ENCODE assay signal across 29 mouse cellular contexts in genomic region chr13:104069216-104069615, GRCm38 (mm10). TPM values are rescaled to one million over a fixed set of nuclear protein-coding genes. Genes with fewer than 3 reads are reported as not detected.
A peak's percentile ranks its signal among the peaks of the same experiment; 100 is the strongest.
DNase-seq lines count a peak whose midpoint lies in the region; ATAC-seq and TF ChIP-seq lines count a peak whose summit lies in the region.
"Had no signal": no experiment of that assay in that cellular context is flagged by ENCODE, and none has a peak within 500 bp of the region (broad histone marks: within the 10 kb centered on the region; RNA-seq: fewer than 3 reads in every experiment).

No protein-coding gene starts in this region.

- TF ChIP-seq POLR2A in lung, adult 2 months (IDR thresholded peaks at IDR 0.05; ENCODE audit: borderline replicate concordance, extremely low read depth, low read depth, low read length), result no peak

- TF ChIP-seq CTCF in lung, adult 2 months (IDR thresholded peaks at IDR 0.05; ENCODE audit: insufficient read depth, low read length), result no peak
- TF ChIP-seq CTCF in hindbrain, postnatal 0 days (IDR thresholded peaks at IDR 0.05; ENCODE audit: low read depth), result no peak

- H3K27ac ChIP-seq in lung, embryonic 16.5 days (ENCODE audit: low read length), result no peak overlapping the region
- H3K27ac ChIP-seq in hindbrain, postnatal 0 days, result no peak overlapping the region
- H3K27ac ChIP-seq: embryonic facial prominence, embryonic 12.5 days; hindbrain, embryonic 13.5 days; limb, embryonic 10.5 days; limb, embryonic 15.5 days; liver, embryonic 13.5 days; lung, embryonic 15.5 days; midbrain, embryonic 13.5 days; neural tube, embryonic 15.5 days had no signal

- peaks cover 2% of the 10 kb centered on the region; the same call in 1 of the 2 replicates for H3K4me1 ChIP-seq in lung, embryonic 16.5 days (replicated peaks; ENCODE audit: control insufficient read depth, insufficient read depth, low read length)
- H3K4me1 ChIP-seq in lung, adult 2 months (ENCODE audit: control insufficient read depth, insufficient read depth, low read length), result peaks cover 14% of the 10 kb centered on the region
- no peaks in the 10 kb centered on the region for H3K4me1 ChIP-seq in hindbrain, postnatal 0 days (ENCODE audit: insufficient read depth, low read length)
- H3K4me1 ChIP-seq: embryonic facial prominence, embryonic 12.5 days; hindbrain, embryonic 13.5 days; limb, embryonic 15.5 days; midbrain, embryonic 13.5 days; neural tube, embryonic 15.5 days had no signal

- H3K4me3 ChIP-seq in lung, embryonic 16.5 days (ENCODE audit: low read length), result no peak overlapping the region
- no peak overlapping the region for H3K4me3 ChIP-seq in lung, adult 2 months (replicated peaks; ENCODE audit: extremely low read depth, low read depth, low read length)
- no peak overlapping the region for H3K4me3 ChIP-seq in hindbrain, postnatal 0 days (ENCODE audit: low read length)
- H3K4me3 ChIP-seq: embryonic facial prominence, embryonic 12.5 days; hindbrain, embryonic 13.5 days; limb, embryonic 10.5 days; limb, embryonic 15.5 days; liver, embryonic 13.5 days; lung, embryonic 15.5 days; midbrain, embryonic 13.5 days; neural tube, embryonic 15.5 days had no signal

- no peaks in the 10 kb centered on the region for H3K27me3 ChIP-seq in lung, embryonic 16.5 days (ENCODE audit: control insufficient read depth, insufficient read depth, low read depth, low read length)
- H3K27me3 ChIP-seq in hindbrain, postnatal 0 days (ENCODE audit: insufficient read depth, low read length), result no peaks in the 10 kb centered on the region
- H3K27me3 ChIP-seq: embryonic facial prominence, embryonic 12.5 days; hindbrain, embryonic 13.5 days; limb, embryonic 15.5 days; liver, embryonic 13.5 days; lung, embryonic 15.5 days; midbrain, embryonic 13.5 days; neural tube, embryonic 15.5 days had no signal

- H3K9ac ChIP-seq in lung, embryonic 16.5 days (ENCODE audit: low read length), result no peak overlapping the region
- H3K9ac ChIP-seq in hindbrain, postnatal 0 days (replicated peaks; ENCODE audit: low read length), result no peak overlapping the region
- H3K9ac ChIP-seq: embryonic facial prominence, embryonic 12.5 days; hindbrain, embryonic 13.5 days; limb, embryonic 15.5 days; liver, embryonic 13.5 days; lung, embryonic 15.5 days; midbrain, embryonic 13.5 days; neural tube, embryonic 15.5 days had no signal

- H3K9me3 ChIP-seq in lung, embryonic 16.5 days (ENCODE audit: control insufficient read depth, low read length), result no peaks in the 10 kb centered on the region
- no peaks in the 10 kb centered on the region for H3K9me3 ChIP-seq in hindbrain, postnatal 0 days (ENCODE audit: low read length)
- H3K9me3 ChIP-seq: embryonic facial prominence, embryonic 12.5 days; hindbrain, embryonic 13.5 days; limb, embryonic 10.5 days; limb, embryonic 15.5 days; liver, embryonic 13.5 days; lung, embryonic 15.5 days; midbrain, embryonic 13.5 days; neural tube, embryonic 15.5 days had no signal

- H3K36me3 ChIP-seq in lung, embryonic 16.5 days (ENCODE audit: control insufficient read depth, insufficient read depth, low read length), result peaks cover 3% of the 10 kb centered on the region
- H3K36me3 ChIP-seq in hindbrain, postnatal 0 days (ENCODE audit: insufficient read depth, low read length), result peaks cover 40% of the 10 kb centered on the region
- H3K36me3 ChIP-seq: limb, embryonic 15.5 days; lung, embryonic 15.5 days had no signal

- WGBS in lung, embryonic 16.5 days, result 70% methylated on average over 11 of the region's 11 CpGs
- 50% methylated on average over 11 of the region's 11 CpGs for WGBS in lung, adult 2 months
- 68% methylated on average over 11 of the region's 11 CpGs for WGBS in hindbrain, postnatal 0 days

- H3K4me2 ChIP-seq in lung, embryonic 16.5 days (ENCODE audit: low read depth, low read length), result no peak overlapping the region
- H3K4me2 ChIP-seq in hindbrain, postnatal 0 days (ENCODE audit: low read depth, low read length), result no peak overlapping the region
- H3K4me2 ChIP-seq: embryonic facial prominence, embryonic 12.5 days; heart, embryonic 11.5 days; hindbrain, embryonic 13.5 days; limb, embryonic 15.5 days; liver, embryonic 13.5 days; lung, embryonic 15.5 days; midbrain, embryonic 13.5 days; neural tube, embryonic 15.5 days had no signal

- ATAC-seq in lung, embryonic 16.5 days (ENCODE audit: low read depth), result 0 out of 2 replicates have a peak, but pooled peaks have one; percentile 43
- no peak for ATAC-seq in hindbrain, postnatal 0 days
- ATAC-seq: CD4-positive, CD25-positive, alpha-beta regulatory T cell, adult 4 months; forebrain, embryonic 14.5 days; intestine, postnatal 0 days; midbrain, embryonic 13.5 days had no signal

- intact Hi-C loops in heart, postnatal 36 days (cut with DNase I), result no loop called here

- DNase-seq in heart, adult 11 months, result peak; percentile 64
- DNase-seq in heart, postnatal 36 days, result no peak
- no peak for DNase-seq in lung, adult 2 months
- peak; percentile 56 for DNase-seq in adrenal gland, postnatal 10 days
- peak; percentile 34 to 66 for DNase-seq in adrenal gland, postnatal 36 days
- no peak for DNase-seq in hindbrain, postnatal 0 days (ENCODE audit: low spot score)
- DNase-seq: cerebellum, adult 8-10 months; embryo, embryonic 11 days; gastrocnemius, postnatal 25 days; heart, adult 18-20 months; heart, postnatal 4 days; kidney, postnatal 36 days; liver, embryonic 13.5 days; right cerebral cortex, postnatal 25 days; spleen, adult 18-20 months; thymus, postnatal 14 days had no signal

RNA-seq across cellular contexts. Expression of gene Nln, which starts 40.2 kb away (rescaled TPM):
- total RNA-seq in heart, postnatal 36 days (2021), result 10 to 100 TPM; 10.6 to 14.8 TPM
- 18.1 and 22.1 TPM in 2 replicates for polyA plus RNA-seq in lung, embryonic 16.5 days (2015; fragmentation: Nextera tagmentation; extraction: Ambion mirVana)
- 7.7 and 12.4 TPM in 2 replicates for polyA plus RNA-seq in lung, adult 2 months (2012; rRNA removed)
- total RNA-seq in adrenal gland, postnatal 10 days (2021), result 10 to 100 TPM; 27.2 to 28.4 TPM
- total RNA-seq in adrenal gland, postnatal 36 days (2021), result 10 to 100 TPM; 20.0 to 21.0 TPM
- total RNA-seq in hindbrain, postnatal 0 days (2014; rRNA removed), result 67.3 and 71.6 TPM in 2 replicates
- 52.9 and 53.7 TPM in 2 replicates for polyA plus RNA-seq in hindbrain, postnatal 0 days (2015; fragmentation: Nextera tagmentation; extraction: Ambion mirVana)

RNA-seq across cellular contexts. Expression of gene Sgtb, which starts 40.3 kb away (rescaled TPM):
- total RNA-seq in heart, postnatal 36 days (2021), result 1 to 10 TPM in 1 of 2 experiments, under 1 TPM in 1; 0.97 to 1.5 TPM
- polyA plus RNA-seq in lung, embryonic 16.5 days (2015; fragmentation: Nextera tagmentation; extraction: Ambion mirVana), result 5.7 and 6.3 TPM in 2 replicates
- 2.1 and 2.5 TPM in 2 replicates for polyA plus RNA-seq in lung, adult 2 months (2012; rRNA removed)
- 1 to 10 TPM; 5.2 to 7.6 TPM for total RNA-seq in adrenal gland, postnatal 10 days (2021)
- total RNA-seq in adrenal gland, postnatal 36 days (2021), result 10 to 100 TPM in 1 of 2 experiments, 1 to 10 TPM in 1; 5.3 to 20.0 TPM
- total RNA-seq in hindbrain, postnatal 0 days (2014; rRNA removed), result 26.8 and 36.7 TPM in 2 replicates
- 24.3 and 24.9 TPM in 2 replicates for polyA plus RNA-seq in hindbrain, postnatal 0 days (2015; fragmentation: Nextera tagmentation; extraction: Ambion mirVana)
- total RNA-seq: megakaryocyte-erythroid progenitor cell, adult 5-6 weeks had no signal

Comparison
In these comparisons a context has a peak if more than half of its experiments do, and no peak if none do; other contexts are left out.
1. DNase-seq: peak in heart, adult 11 months (single experiment), adrenal gland, postnatal 10 days (single experiment) and adrenal gland, postnatal 36 days (2 of 2); none in heart, postnatal 36 days (0 of 2), lung, adult 2 months (single experiment) and hindbrain, postnatal 0 days (single experiment).